Mouse (Mus musculus): Measurements from ENCODE around the gene Gphb5. TPM values are rescaled to one million over a fixed set of nuclear protein-coding genes. Genes with fewer than 3 reads are reported as not detected.

Gene Gphb5
- not detected in 2 replicates for polyA plus RNA-seq (2016; fragmentation: Nextera tagmentation; extraction: Ambion mirVana)

DNA sequence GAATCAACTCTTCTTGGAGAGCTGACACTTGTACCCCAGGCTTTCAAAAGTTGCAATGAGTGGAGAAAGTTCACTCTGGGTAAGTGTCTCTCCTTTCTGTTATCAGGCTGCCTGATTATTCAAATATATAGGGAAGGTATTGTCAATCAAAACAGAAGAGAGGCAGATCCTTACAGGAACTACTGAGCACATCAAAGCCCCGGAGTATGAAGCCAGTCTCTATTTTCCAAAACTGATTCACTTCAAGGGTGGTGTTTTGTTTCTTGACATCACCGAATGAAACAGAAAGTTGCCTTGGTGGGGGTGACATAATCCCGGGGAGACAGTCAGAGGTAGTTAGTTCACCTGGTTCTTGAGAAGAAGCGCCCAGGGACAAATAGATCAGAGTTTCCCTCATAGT, at the start of gene Gphb5:
TSS of gene Gphb5 (minus strand) at position 101 of the 400 bp plus-strand sequence.
- 90% methylated on average over 4 of the region's 4 CpGs for WGBS
- Histone ChIP-seq H3K9ac (replicated peaks) (no peak within 1 kb of the TSS), H3K4me3 (replicated peaks) (no peak within 1 kb of the TSS), H3K27me3 (no peaks in the 10 kb centered on the region), H3K27ac (no peak within 1 kb of the TSS), H3K9me3 (no peaks in the 10 kb centered on the region), H3K36me3 (no peaks in the 10 kb centered on the region), H3K4me1 (replicated peaks) (peaks cover 2% of the 10 kb centered on the region; the same call in 1 of the 2 replicates), H3K4me2 (no peak within 1 kb of the TSS)
- ATAC-seq (ENCODE audit: insufficient number of reproducible peaks, insufficient read depth, low FRiP score, low TSS enrichment, low read depth): no peak

GRCm38 (mm10) chr12:75466206-75466605, 49.6 kb upstream of the Gphb5 start:
- peak; percentile 6; the same call in 1 of the 2 replicates for ATAC-seq (ENCODE audit: insufficient number of reproducible peaks, insufficient read depth, low FRiP score, low TSS enrichment, low read depth)
- H3K9ac ChIP-seq (replicated peaks): no peak overlapping the region
- H3K9me3 ChIP-seq: no peaks in the 10 kb centered on the region
- H3K4me3 ChIP-seq (replicated peaks): no peak overlapping the region
- peaks cover 63% of the 10 kb centered on the region for H3K36me3 ChIP-seq
- H3K27ac ChIP-seq: no peak overlapping the region
- H3K27me3 ChIP-seq: no peaks in the 10 kb centered on the region
- no peaks in the 10 kb centered on the region for H3K4me1 ChIP-seq (replicated peaks)
- no peak overlapping the region for H3K4me2 ChIP-seq
- WGBS: 94% methylated on average over 7 of the region's 7 CpGs

DNA sequence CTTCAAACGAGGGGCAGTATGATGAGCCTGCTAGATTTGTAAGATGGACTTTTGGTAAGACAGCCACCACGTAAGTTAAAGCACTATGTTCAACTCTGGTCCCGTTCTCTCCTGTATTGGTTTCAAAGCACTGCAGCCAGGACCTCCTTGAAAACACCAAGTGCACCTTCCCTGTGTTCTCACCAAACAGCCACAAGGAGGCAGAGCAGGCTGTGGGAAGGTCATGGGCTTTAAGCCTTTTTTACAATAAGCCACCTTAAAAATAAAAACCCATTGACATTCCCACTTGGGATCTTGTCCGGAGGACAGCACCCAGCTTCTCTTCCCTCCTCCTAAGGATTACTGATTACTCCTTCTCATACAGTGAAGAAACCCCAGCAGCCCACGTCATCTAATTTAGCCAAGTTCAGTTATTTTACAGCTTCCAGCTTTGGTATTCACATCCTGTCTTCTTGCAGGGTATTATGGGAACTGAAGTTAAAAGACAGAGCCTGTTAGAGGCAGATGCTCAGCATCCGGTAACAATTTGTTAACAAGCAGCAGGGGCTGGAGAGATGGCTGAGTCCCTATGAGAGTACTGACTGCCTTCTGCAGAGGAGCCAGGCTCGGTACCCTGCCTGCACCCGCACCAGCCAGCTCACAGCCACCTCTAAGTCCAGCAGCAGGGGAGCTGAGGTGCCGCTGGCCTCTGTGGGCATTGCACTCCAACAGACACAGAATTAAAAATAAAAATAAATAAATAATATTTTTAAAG, 47.6 kb upstream of the Gphb5 start:
- no peak overlapping the region for H3K27ac ChIP-seq
- H3K4me3 ChIP-seq (replicated peaks): no peak overlapping the region
- H3K4me1 ChIP-seq (replicated peaks): no peaks in the 10 kb centered on the region
- no peak overlapping the region for H3K9ac ChIP-seq (replicated peaks)
- 72% methylated on average over 9 of the region's 9 CpGs for whole genome bisulfite sequencing
- no peaks in the 10 kb centered on the region for H3K9me3 ChIP-seq
- no peak overlapping the region for H3K4me2 ChIP-seq
- H3K36me3 ChIP-seq: peaks cover 80% of the 10 kb centered on the region
- no peak for ATAC-seq (ENCODE audit: insufficient number of reproducible peaks, insufficient read depth, low FRiP score, low TSS enrichment, low read depth)
- no peaks in the 10 kb centered on the region for H3K27me3 ChIP-seq

GRCm38 (mm10) chr12:75460561-75460960, 44.0 kb upstream of the Gphb5 start:
- 89% methylated on average over 5 of the region's 5 CpGs for WGBS
- no peak for ATAC-seq (ENCODE audit: insufficient number of reproducible peaks, insufficient read depth, low FRiP score, low TSS enrichment, low read depth)
- Histone ChIP-seq H3K27me3 (no peaks in the 10 kb centered on the region), H3K4me3 (replicated peaks) (no peak overlapping the region), H3K27ac (no peak overlapping the region), H3K9me3 (no peaks in the 10 kb centered on the region), H3K9ac (replicated peaks) (no peak overlapping the region), H3K4me1 (replicated peaks) (no peaks in the 10 kb centered on the region), H3K4me2 (no peak overlapping the region), H3K36me3 (peaks cover 83% of the 10 kb centered on the region)

DNA sequence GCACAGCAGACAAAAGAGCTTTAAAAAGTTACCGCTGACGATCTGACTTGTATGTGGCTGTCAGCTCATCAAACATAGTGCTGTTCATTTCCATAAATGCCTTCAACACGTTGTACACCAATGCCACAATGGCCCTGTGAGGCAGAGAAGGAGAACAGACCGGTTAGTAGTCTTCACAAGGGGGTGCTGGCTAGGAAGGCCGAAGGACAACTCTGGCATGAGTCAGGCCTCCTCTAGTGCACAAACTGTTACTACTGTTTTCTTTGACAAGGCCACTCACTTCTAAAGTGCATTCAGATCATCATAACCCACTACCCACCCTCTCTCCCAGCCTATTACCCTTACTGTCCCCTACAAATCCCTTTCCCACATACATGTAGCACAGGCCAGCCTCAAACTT, 43.1 kb upstream of the Gphb5 start:
- Histone ChIP-seq H3K4me1 (replicated peaks) (no peaks in the 10 kb centered on the region), H3K27me3 (no peaks in the 10 kb centered on the region), H3K4me2 (no peak overlapping the region), H3K4me3 (replicated peaks) (no peak overlapping the region), H3K27ac (no peak overlapping the region), H3K36me3 (peaks cover 76% of the 10 kb centered on the region), H3K9me3 (no peaks in the 10 kb centered on the region), H3K9ac (replicated peaks) (no peak overlapping the region)
- 84% methylated on average over 5 of the region's 5 CpGs for WGBS
- ATAC-seq (ENCODE audit: insufficient number of reproducible peaks, insufficient read depth, low FRiP score, low TSS enrichment, low read depth): no peak

DNA sequence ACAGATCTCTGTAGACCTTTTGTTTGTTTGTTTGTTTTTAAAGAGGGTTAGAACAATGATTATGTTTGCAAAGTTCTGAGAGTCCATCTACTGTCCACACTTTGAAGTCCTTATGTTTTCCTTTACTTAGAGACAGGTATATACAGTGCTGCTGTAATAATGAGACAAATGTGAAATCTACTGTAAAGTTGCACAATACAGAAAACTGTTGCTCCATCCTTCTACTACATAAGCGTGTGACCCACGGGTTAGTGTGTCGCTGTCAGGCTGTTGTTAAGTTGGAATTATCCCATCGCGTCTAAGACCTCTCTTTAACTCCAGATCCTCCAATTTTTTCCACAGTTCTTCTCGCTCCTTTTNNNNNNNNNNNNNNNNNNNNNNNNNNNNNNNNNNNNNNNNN, 36.9 kb upstream of the Gphb5 start:
- Histone ChIP-seq H3K4me3 (replicated peaks) (no peak overlapping the region), H3K27me3 (no peaks in the 10 kb centered on the region), H3K36me3 (peaks cover 63% of the 10 kb centered on the region), H3K9me3 (no peaks in the 10 kb centered on the region), H3K4me1 (replicated peaks) (no peaks in the 10 kb centered on the region), H3K27ac (no peak overlapping the region), H3K9ac (replicated peaks) (no peak overlapping the region), H3K4me2 (no peak overlapping the region)
- WGBS: 95% methylated on average over 6 of the region's 6 CpGs
- no peak for ATAC-seq (ENCODE audit: insufficient number of reproducible peaks, insufficient read depth, low FRiP score, low TSS enrichment, low read depth)

DNA sequence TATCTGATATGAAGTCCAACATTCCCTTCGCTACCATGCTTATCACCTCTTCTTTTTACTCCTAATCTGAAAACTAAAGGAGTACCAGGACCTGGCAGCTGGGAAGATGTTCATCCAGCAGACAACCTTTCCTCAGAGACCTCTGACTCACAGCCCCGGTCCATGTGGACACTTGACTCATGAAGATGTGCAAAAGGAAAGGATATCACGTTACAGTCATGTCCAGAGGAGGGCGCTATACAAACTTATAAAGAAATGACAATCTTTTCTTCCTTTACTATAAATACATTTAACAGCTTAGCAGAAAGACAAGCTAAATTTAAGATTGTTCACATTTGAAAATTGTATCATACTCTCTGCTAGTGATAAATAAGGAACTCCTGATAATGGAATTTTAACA, 36.4 kb upstream of the Gphb5 start:
- Histone ChIP-seq H3K27me3 (no peaks in the 10 kb centered on the region), H3K9ac (replicated peaks) (no peak overlapping the region), H3K36me3 (peaks cover 59% of the 10 kb centered on the region), H3K27ac (no peak overlapping the region), H3K4me2 (no peak overlapping the region), H3K4me1 (replicated peaks) (no peaks in the 10 kb centered on the region), H3K9me3 (no peaks in the 10 kb centered on the region), H3K4me3 (replicated peaks) (no peak overlapping the region)
- no peak for ATAC-seq (ENCODE audit: insufficient number of reproducible peaks, insufficient read depth, low FRiP score, low TSS enrichment, low read depth)
- WGBS: 84% methylated on average over 4 of the region's 4 CpGs

- ATAC-seq (ENCODE audit: insufficient number of reproducible peaks, insufficient read depth, low FRiP score, low TSS enrichment, low read depth): no peak
Observed at GRCm38 (mm10) chr12:75450592-75450991, 34.0 kb upstream of the Gphb5 start.

DNA sequence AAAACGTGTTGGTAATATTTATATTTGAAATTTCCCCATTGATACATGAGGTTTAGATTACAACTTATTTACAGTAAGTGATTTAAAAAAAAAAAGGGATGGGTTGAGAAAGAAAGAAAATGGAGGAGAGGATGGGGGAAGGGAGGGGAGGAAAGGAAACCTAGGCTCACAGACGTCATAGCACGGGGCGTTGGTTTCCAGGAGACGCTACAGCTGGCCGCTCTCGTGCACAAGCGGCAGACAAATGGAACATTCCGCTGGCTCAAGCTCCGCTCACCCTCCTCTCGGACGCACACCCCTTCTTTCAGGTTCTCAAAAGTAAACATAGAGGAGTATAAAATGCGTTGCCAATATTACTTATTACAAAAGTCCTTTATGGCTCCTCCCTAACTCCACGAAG, 33.4 kb upstream of the Gphb5 start:
- Histone ChIP-seq H3K27me3 (no peaks in the 10 kb centered on the region), H3K4me3 (replicated peaks) (no peak overlapping the region), H3K4me2 (no peak overlapping the region), H3K27ac (no peak overlapping the region), H3K36me3 (peaks cover 43% of the 10 kb centered on the region), H3K9me3 (no peaks in the 10 kb centered on the region), H3K4me1 (replicated peaks) (no peaks in the 10 kb centered on the region), H3K9ac (replicated peaks) (no peak overlapping the region)
- WGBS: 82% methylated on average over 14 of the region's 14 CpGs
- ATAC-seq (ENCODE audit: insufficient number of reproducible peaks, insufficient read depth, low FRiP score, low TSS enrichment, low read depth): no peak

More at GRCm38 (mm10) chr12:75450592-75450991, 34.0 kb upstream of the Gphb5 start:
- Histone ChIP-seq H3K4me2 (no peak overlapping the region), H3K36me3 (peaks cover 45% of the 10 kb centered on the region), H3K4me1 (replicated peaks) (no peaks in the 10 kb centered on the region), H3K4me3 (replicated peaks) (no peak overlapping the region), H3K9me3 (no peaks in the 10 kb centered on the region), H3K27me3 (no peaks in the 10 kb centered on the region), H3K27ac (no peak overlapping the region), H3K9ac (replicated peaks) (no peak overlapping the region)
- 97% methylated on average over 8 of the region's 8 CpGs for WGBS

GRCm38 (mm10) chr12:75449475-75449966, 32.9 kb upstream of the Gphb5 start:
- H3K4me2 ChIP-seq: no peak overlapping the region
- H3K4me3 ChIP-seq (replicated peaks): no peak overlapping the region
- H3K4me1 ChIP-seq (replicated peaks): no peaks in the 10 kb centered on the region
- H3K27ac ChIP-seq: no peak overlapping the region
- no peaks in the 10 kb centered on the region for H3K27me3 ChIP-seq
- H3K36me3 ChIP-seq: peaks cover 43% of the 10 kb centered on the region
- H3K9me3 ChIP-seq: no peaks in the 10 kb centered on the region
- no peak overlapping the region for H3K9ac ChIP-seq (replicated peaks)
- WGBS: 78% methylated on average over 6 of the region's 6 CpGs
- ATAC-seq (ENCODE audit: insufficient number of reproducible peaks, insufficient read depth, low FRiP score, low TSS enrichment, low read depth): no peak

GRCm38 (mm10) chr12:75448921-75449320, 32.3 kb upstream of the Gphb5 start:
- Histone ChIP-seq H3K9me3 (no peaks in the 10 kb centered on the region), H3K4me3 (replicated peaks) (no peak overlapping the region), H3K27ac (no peak overlapping the region), H3K9ac (replicated peaks) (no peak overlapping the region), H3K36me3 (peaks cover 43% of the 10 kb centered on the region), H3K4me2 (no peak overlapping the region), H3K4me1 (replicated peaks) (no peaks in the 10 kb centered on the region), H3K27me3 (no peaks in the 10 kb centered on the region)
- 86% methylated on average over 5 of the region's 5 CpGs for WGBS
- no peak for ATAC-seq (ENCODE audit: insufficient number of reproducible peaks, insufficient read depth, low FRiP score, low TSS enrichment, low read depth)

- WGBS: 84% methylated on average over 7 of the region's 7 CpGs
- H3K9ac ChIP-seq (replicated peaks): no peak overlapping the region
- ATAC-seq (ENCODE audit: insufficient number of reproducible peaks, insufficient read depth, low FRiP score, low TSS enrichment, low read depth): no peak
- H3K27me3 ChIP-seq: no peaks in the 10 kb centered on the region
- H3K36me3 ChIP-seq: peaks cover 17% of the 10 kb centered on the region
- no peak overlapping the region for H3K27ac ChIP-seq
- H3K4me2 ChIP-seq: no peak overlapping the region
- H3K4me3 ChIP-seq (replicated peaks): no peak overlapping the region
- H3K4me1 ChIP-seq (replicated peaks): no peaks in the 10 kb centered on the region
- no peaks in the 10 kb centered on the region for H3K9me3 ChIP-seq
Observed at GRCm38 (mm10) chr12:75446245-75446644, 29.7 kb upstream of the Gphb5 start.
